Mouse (Mus musculus) hindbrain, embryonic 11.5 days (tissue): ENCODE data around the gene Coa4. TPM values are rescaled to one million over a fixed set of nuclear protein-coding genes. Genes with fewer than 3 reads are reported as not detected.

Experiments used
- ATAC-seq: fragments of 200-750 bp; cut with Nextera tagmentation; 2 replicates; pipeline ENCODE4 v1.8.0; 2017; ENCODE audit warnings: mild to moderate bottlenecking, moderate TSS enrichment, moderate library complexity; ENCODE audit not compliant: low FRiP score
- DNase-seq: peaks from one replicate; pipeline ENCODE4 v3.0.0-alpha.2; 2015; ENCODE audit warnings: low spot score
- H3K27ac ChIP-seq: fragments of 300-500 bp; sonication (generic); 2 replicates; pipeline ENCODE4 v1.5.1; 2014; ENCODE audit warnings: mild to moderate bottlenecking, low read depth, low read length
- H3K27me3 ChIP-seq: fragments of 300-500 bp; sonication (generic); 2 replicates; pipeline ENCODE4 v1.6.1; 2014; ENCODE audit warnings: mild to moderate bottlenecking, low read length, moderate library complexity, mixed read lengths; ENCODE audit not compliant: control insufficient read depth, insufficient read depth
- H3K36me3 ChIP-seq: fragments of 300-500 bp; sonication (generic); 2 replicates; pipeline ENCODE4 v1.6.1; 2014; ENCODE audit warnings: mild to moderate bottlenecking, low read length, moderate library complexity, mixed read lengths; ENCODE audit not compliant: control insufficient read depth, insufficient read depth
- H3K4me1 ChIP-seq: fragments of 300-500 bp; sonication (generic); replicated peaks from 2 replicates; pipeline ENCODE4 v1.6.1; 2014; ENCODE audit warnings: low read length, mixed read lengths; ENCODE audit not compliant: control insufficient read depth, insufficient read depth
- H3K4me2 ChIP-seq: fragments of 300-500 bp; sonication (generic); replicated peaks from 2 replicates; pipeline ENCODE4 v1.6.1; 2014; ENCODE audit warnings: mild to moderate bottlenecking, low read depth, low read length
- H3K4me3 ChIP-seq: fragments of 300-500 bp; sonication (generic); 2 replicates; pipeline ENCODE4 v1.5.1; 2014; ENCODE audit warnings: low read depth, low read length
- H3K9ac ChIP-seq: fragments of 300-500 bp; sonication (generic); 2 replicates; pipeline ENCODE4 v1.6.1; 2014; ENCODE audit warnings: low read depth, low read length
- H3K9me3 ChIP-seq: fragments of 300-500 bp; sonication (generic); 2 replicates; pipeline ENCODE4 v1.6.1; 2016; ENCODE audit warnings: low read length; ENCODE audit not compliant: control insufficient read depth
- WGBS: fragments of 180-500 bp; shearing (Covaris S2); extraction: QIAGEN DNeasy Blood & Tissue Kit; methylation state at CpG from one replicate; pipeline ENCODE4 v1.1.7; 2014; 5-methylcytosine and 5-hydroxymethylcytosine counted together
- polyA plus RNA-seq: library from polyadenylated mRNA; unstranded; fragments of >200 nt; fragmentation: Nextera tagmentation; extraction: Ambion mirVana; gene quantifications from 2 replicates; pipeline ENCODE4 v1.2.1, GENCODE M21; 2014

The Coa4 gene
- polyA plus RNA-seq, 1 experiment from 2014 or later, result 22.8 TPM

DNA sequence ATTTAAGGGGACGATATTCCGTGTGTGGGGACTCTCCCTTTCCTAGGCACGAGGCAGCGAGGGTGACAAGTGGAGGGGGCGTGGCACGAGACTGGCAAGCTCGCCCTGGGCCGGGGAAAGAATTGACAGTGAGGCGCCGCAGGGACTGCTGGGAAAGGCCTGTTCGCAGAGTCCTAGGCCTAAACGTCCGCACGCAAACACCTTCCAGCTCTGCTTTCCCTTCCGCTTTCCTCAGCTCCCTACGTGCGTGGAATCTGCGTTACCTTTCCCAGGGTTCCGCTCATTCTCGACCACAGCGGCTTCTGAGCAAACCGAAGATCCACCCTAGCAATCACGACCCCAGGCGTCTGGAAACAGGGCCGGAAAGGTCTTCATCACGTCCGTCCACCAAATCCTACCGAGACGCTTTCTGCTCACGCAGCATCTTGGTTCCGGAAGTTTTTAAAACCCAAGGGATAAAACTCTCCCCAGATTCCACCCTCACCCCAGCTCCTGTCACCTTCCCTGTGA lies 45.9 kb downstream of the Coa4 start:
- ATAC-seq, result peak; percentile 89
- H3K27me3 ChIP-seq, result no peaks in the 10 kb centered on the region
- DNase-seq, result peak; percentile 93
- no peaks in the 10 kb centered on the region for H3K36me3 ChIP-seq
- peak overlapping the region; percentile 85 for H3K9ac ChIP-seq
- no peaks in the 10 kb centered on the region for H3K4me1 ChIP-seq
- peak overlapping the region; percentile 52 for H3K4me2 ChIP-seq
- no peaks in the 10 kb centered on the region for H3K9me3 ChIP-seq
- peak overlapping the region; percentile 88 for H3K27ac ChIP-seq
- peak overlapping the region; percentile 49 for H3K4me3 ChIP-seq
- WGBS, result under 1% methylated on average over 31 of the region's 31 CpGs

- H3K27me3 ChIP-seq, result no peaks in the 10 kb centered on the region
- WGBS, result 86% methylated on average over 1 of the region's 1 CpGs
- ATAC-seq (no peak), DNase-seq (no peak)
- no peaks in the 10 kb centered on the region for H3K9me3 ChIP-seq
- H3K4me1 ChIP-seq, result no peaks in the 10 kb centered on the region
- H3K4me3 ChIP-seq, result no peak overlapping the region
- no peak overlapping the region for H3K9ac ChIP-seq
- no peak overlapping the region for H3K27ac ChIP-seq
- no peaks in the 10 kb centered on the region for H3K36me3 ChIP-seq
- no peak overlapping the region for H3K4me2 ChIP-seq
Observed at GRCm38 (mm10) chr7:100589816-100590215, 52.9 kb downstream of the Coa4 start.

Other genes starting within 250 kb of the Coa4 start
- gene C2cd3, start 164.8 kb upstream of the Coa4 start, polyA plus RNA-seq, result 34.3 and 40.4 TPM in 2 replicates
- 99.9 and 112 TPM in 2 replicates for gene Ppme1, start 164.8 kb upstream of the Coa4 start, polyA plus RNA-seq
- not detected in 2 replicates for gene Ucp3, start 64.1 kb upstream of the Coa4 start, polyA plus RNA-seq
- 97.7 and 99.6 TPM in 2 replicates for gene Ucp2, start 43.7 kb upstream of the Coa4 start, polyA plus RNA-seq
- gene Dnajb13, start 22.1 kb upstream of the Coa4 start, polyA plus RNA-seq, result 7.1 and 7.8 TPM in 2 replicates
- gene Rab6a, start 70.3 kb downstream of the Coa4 start, polyA plus RNA-seq, result 192 and 212 TPM in 2 replicates
- gene Mrpl48, start 71.2 kb downstream of the Coa4 start, polyA plus RNA-seq, result 62.9 and 73.1 TPM in 2 replicates
- 8.3 and 10.7 TPM in 2 replicates for gene Plekhb1, start 125.3 kb downstream of the Coa4 start, polyA plus RNA-seq
- 36.8 and 48.4 TPM in 2 replicates for gene Fam168a, start 169.6 kb downstream of the Coa4 start, polyA plus RNA-seq